Mouse (Mus musculus) forebrain, embryonic 15.5 days (tissue): ENCODE data around the gene Jak3. TPM values are rescaled to one million over a fixed set of nuclear protein-coding genes. Genes with fewer than 3 reads are reported as not detected.

ENCODE experiments used
- ATAC-seq: fragments of 200-750 bp; cut with Nextera tagmentation; replicated peaks from 2 replicates; pipeline ENCODE4 v1.8.0; 2017; ENCODE audit warnings: mild to moderate bottlenecking, moderate TSS enrichment, moderate library complexity
- H3K27ac ChIP-seq: fragments of 300-500 bp; sonication (generic); replicated peaks from 2 replicates; pipeline ENCODE4 v1.5.1; 2015; ENCODE audit warnings: mild to moderate bottlenecking, inconsistent platforms
- H3K27me3 ChIP-seq: fragments of 300-500 bp; sonication (generic); 2 replicates; pipeline ENCODE4 v1.6.1; 2015; ENCODE audit warnings: inconsistent platforms
- H3K36me3 ChIP-seq: fragments of 300-500 bp; sonication (generic); 2 replicates; pipeline ENCODE4 v1.6.1; 2015; ENCODE audit warnings: mild to moderate bottlenecking, inconsistent platforms
- H3K4me1 ChIP-seq: fragments of 300-500 bp; sonication (generic); 2 replicates; pipeline ENCODE4 v1.6.1; 2015; ENCODE audit warnings: inconsistent platforms
- H3K4me2 ChIP-seq: fragments of 300-500 bp; sonication (generic); replicated peaks from 2 replicates; pipeline ENCODE4 v1.6.1; 2015; ENCODE audit warnings: mild to moderate bottlenecking, inconsistent platforms
- H3K4me3 ChIP-seq: fragments of 300-500 bp; sonication (generic); 2 replicates; pipeline ENCODE4 v1.5.1; 2015; ENCODE audit warnings: mild to moderate bottlenecking, inconsistent platforms
- H3K9ac ChIP-seq: fragments of 300-500 bp; sonication (generic); replicated peaks from 2 replicates; pipeline ENCODE4 v1.6.1; 2015; ENCODE audit warnings: mild to moderate bottlenecking, inconsistent platforms
- H3K9me3 ChIP-seq: fragments of 300-500 bp; sonication (generic); 2 replicates; pipeline ENCODE4 v1.6.1; 2016; ENCODE audit warnings: inconsistent platforms
- WGBS: fragments of 180-500 bp; shearing (Covaris S2); methylation state at CpG from one replicate; pipeline ENCODE4 v1.1.7; 2015; ENCODE audit warnings: mixed read lengths; 5-methylcytosine and 5-hydroxymethylcytosine counted together
- polyA plus RNA-seq: library from polyadenylated mRNA; unstranded; fragments of >200 nt; fragmentation: Nextera tagmentation; extraction: Ambion mirVana; gene quantifications from 2 replicates; pipeline ENCODE4 v1.2.1, GENCODE M21; 2015

The Jak3 gene
- polyA plus RNA-seq, result 2.9 and 3.3 TPM in 2 replicates

GRCm38 (mm10) chr8:71676020-71676741 lies at the start of gene Jak3:
Jak3 (plus strand) TSS chr8:71676296.
- no peaks in the 10 kb centered on the region for H3K9me3 ChIP-seq
- WGBS, result 2% methylated on average over 40 of the region's 40 CpGs
- H3K36me3 ChIP-seq, result no peaks in the 10 kb centered on the region
- ATAC-seq, result peak; percentile 55
- H3K27ac ChIP-seq, result peak within 1 kb of the TSS; percentile 58
- peak within 1 kb of the TSS; percentile 71 for H3K9ac ChIP-seq
- H3K4me3 ChIP-seq, result peak within 1 kb of the TSS; percentile 59
- H3K27me3 ChIP-seq, result peaks cover 49% of the 10 kb centered on the region
- H3K4me1 ChIP-seq, result peaks cover 38% of the 10 kb centered on the region
- peak within 1 kb of the TSS; percentile 76 for H3K4me2 ChIP-seq

DNA sequence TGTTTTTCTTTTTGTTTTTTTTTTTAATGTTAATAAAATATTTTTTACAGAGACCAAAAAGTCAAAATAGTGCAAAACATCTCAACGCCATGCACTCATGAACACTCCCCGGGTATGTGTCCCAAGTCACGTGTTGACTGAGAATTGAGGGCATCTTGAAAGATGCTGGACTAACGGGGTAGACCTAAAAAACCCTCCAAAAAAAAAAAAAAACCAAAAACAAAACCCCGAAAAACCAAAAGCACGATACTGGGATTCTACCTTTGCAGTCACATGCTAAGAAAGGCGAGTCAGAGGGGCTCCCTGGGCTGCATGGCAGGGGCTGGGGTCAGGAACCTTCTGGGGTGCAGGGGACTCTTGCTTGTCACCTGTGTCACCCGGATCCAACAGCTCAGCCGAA lies 49.3 kb upstream of the Jak3 start:
- Histone ChIP-seq H3K4me3 (no peak overlapping the region), H3K9me3 (no peaks in the 10 kb centered on the region), H3K27me3 (peaks cover 15% of the 10 kb centered on the region), H3K4me1 (peaks cover 21% of the 10 kb centered on the region), H3K36me3 (peaks cover 34% of the 10 kb centered on the region), H3K4me2 (no peak overlapping the region), H3K9ac (no peak overlapping the region), H3K27ac (no peak overlapping the region)
- ATAC-seq, result no peak
- 83% methylated on average over 9 of the region's 9 CpGs for WGBS

DNA sequence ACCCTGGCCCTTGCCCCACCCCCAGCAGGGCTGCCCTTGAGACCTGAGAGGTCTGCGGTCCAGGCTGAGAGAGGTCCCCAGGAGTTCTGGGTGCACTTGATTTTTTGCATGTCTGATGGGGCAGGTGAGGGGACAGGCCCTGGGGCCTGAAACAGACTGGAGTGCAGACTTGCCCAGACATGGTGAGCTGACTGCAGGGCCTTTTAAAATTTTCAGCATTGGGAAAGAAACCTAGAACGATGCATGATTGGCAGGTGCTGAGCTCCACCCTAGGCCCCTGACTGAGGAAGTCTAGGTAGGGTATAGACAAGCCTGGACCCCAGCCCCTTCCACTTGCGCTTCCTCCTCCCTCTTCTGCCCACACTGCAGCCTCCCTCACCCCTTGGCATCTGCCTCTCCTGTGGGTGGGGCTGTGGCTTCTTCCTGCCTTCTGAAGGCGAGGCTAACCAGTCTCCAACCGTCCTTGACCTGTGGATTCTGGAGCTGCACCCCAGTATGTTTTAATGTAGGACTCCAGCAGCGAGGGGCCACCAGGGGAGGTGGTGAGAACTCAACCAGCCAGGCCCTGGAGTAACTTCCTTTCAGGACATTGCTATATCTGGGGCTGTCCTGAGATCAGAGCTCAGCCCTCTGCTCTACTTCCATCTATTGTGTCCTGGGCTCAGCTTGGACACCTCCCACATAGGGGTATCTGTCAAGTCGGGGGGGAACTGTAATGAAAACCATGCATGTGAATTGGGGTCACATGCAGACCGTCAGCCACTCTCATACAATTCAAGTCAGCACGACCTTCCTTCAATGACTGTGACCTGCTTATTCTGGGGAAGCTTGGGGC lies 48.6 kb upstream of the Jak3 start:
- 55% methylated on average over 9 of the region's 9 CpGs for WGBS
- H3K27ac ChIP-seq, result peak overlapping the region; percentile 27; the same call in 1 of the 2 replicates

GRCm38 (mm10) chr8:71628396-71629095 lies 47.5 kb upstream of the Jak3 start:
- WGBS, result 7% methylated on average over 16 of the region's 16 CpGs
- Histone ChIP-seq H3K4me1 (peaks cover 21% of the 10 kb centered on the region), H3K36me3 (peaks cover 25% of the 10 kb centered on the region), H3K27ac (peak overlapping the region; percentile 72), H3K4me2 (peak overlapping the region; percentile 90), H3K4me3 (peak overlapping the region; percentile 50), H3K27me3 (peaks cover 17% of the 10 kb centered on the region), H3K9me3 (no peaks in the 10 kb centered on the region), H3K9ac (peak overlapping the region; percentile 61)
- no peak for ATAC-seq

More for the DNA sequence above, 48.6 kb upstream of the Jak3 start:
- peaks cover 17% of the 10 kb centered on the region for H3K27me3 ChIP-seq
- H3K4me2 ChIP-seq, result no peak overlapping the region
- H3K9ac ChIP-seq, result no peak overlapping the region
- peaks cover 28% of the 10 kb centered on the region for H3K36me3 ChIP-seq
- no peaks in the 10 kb centered on the region for H3K9me3 ChIP-seq
- no peak for ATAC-seq
- H3K4me3 ChIP-seq, result no peak overlapping the region
- peaks cover 21% of the 10 kb centered on the region for H3K4me1 ChIP-seq

- peak; percentile 84 for ATAC-seq
- Histone ChIP-seq H3K4me3 (peak overlapping the region; percentile 50), H3K27ac (peak overlapping the region; percentile 72), H3K9me3 (no peaks in the 10 kb centered on the region), H3K36me3 (peaks cover 19% of the 10 kb centered on the region), H3K27me3 (peaks cover 17% of the 10 kb centered on the region), H3K4me1 (peaks cover 21% of the 10 kb centered on the region), H3K4me2 (peak overlapping the region; percentile 90), H3K9ac (peak overlapping the region; percentile 61)
- WGBS, result under 1% methylated on average over 55 of the region's 55 CpGs
Measured at GRCm38 (mm10) chr8:71629096-71629697, 46.9 kb upstream of the Jak3 start.

- 3% methylated on average over 25 of the region's 25 CpGs for WGBS
- Histone ChIP-seq H3K27ac (peak overlapping the region; percentile 72; the same call in 1 of the 2 replicates), H3K4me1 (peaks cover 27% of the 10 kb centered on the region), H3K4me2 (peak overlapping the region; percentile 90), H3K4me3 (peak overlapping the region; percentile 50), H3K27me3 (peaks cover 17% of the 10 kb centered on the region), H3K36me3 (peaks cover 14% of the 10 kb centered on the region), H3K9ac (peak overlapping the region; percentile 61), H3K9me3 (no peaks in the 10 kb centered on the region)
- peak; percentile 34 for ATAC-seq
Measured at GRCm38 (mm10) chr8:71629781-71630212, 46.3 kb upstream of the Jak3 start.

- no peak overlapping the region for H3K4me2 ChIP-seq
- H3K36me3 ChIP-seq, result peaks cover 14% of the 10 kb centered on the region
- H3K4me1 ChIP-seq, result peaks cover 28% of the 10 kb centered on the region
- no peaks in the 10 kb centered on the region for H3K9me3 ChIP-seq
- no peak overlapping the region for H3K9ac ChIP-seq
- H3K4me3 ChIP-seq, result no peak overlapping the region
- H3K27ac ChIP-seq, result no peak overlapping the region
- peaks cover 17% of the 10 kb centered on the region for H3K27me3 ChIP-seq
- no peak for ATAC-seq
- WGBS, result 86% methylated on average over 6 of the region's 6 CpGs
Measured at GRCm38 (mm10) chr8:71630761-71631160, 45.3 kb upstream of the Jak3 start.

- H3K9me3 ChIP-seq, result no peaks in the 10 kb centered on the region
- H3K4me1 ChIP-seq, result peaks cover 28% of the 10 kb centered on the region
- H3K4me3 ChIP-seq, result no peak overlapping the region
- no peak overlapping the region for H3K9ac ChIP-seq
- H3K27me3 ChIP-seq, result peaks cover 17% of the 10 kb centered on the region
- no peak for ATAC-seq
- H3K36me3 ChIP-seq, result peaks cover 8% of the 10 kb centered on the region
- 71% methylated on average over 2 of the region's 2 CpGs for WGBS
- no peak overlapping the region for H3K4me2 ChIP-seq
- H3K27ac ChIP-seq, result no peak overlapping the region
Measured at GRCm38 (mm10) chr8:71631897-71632296, 44.2 kb upstream of the Jak3 start.

DNA sequence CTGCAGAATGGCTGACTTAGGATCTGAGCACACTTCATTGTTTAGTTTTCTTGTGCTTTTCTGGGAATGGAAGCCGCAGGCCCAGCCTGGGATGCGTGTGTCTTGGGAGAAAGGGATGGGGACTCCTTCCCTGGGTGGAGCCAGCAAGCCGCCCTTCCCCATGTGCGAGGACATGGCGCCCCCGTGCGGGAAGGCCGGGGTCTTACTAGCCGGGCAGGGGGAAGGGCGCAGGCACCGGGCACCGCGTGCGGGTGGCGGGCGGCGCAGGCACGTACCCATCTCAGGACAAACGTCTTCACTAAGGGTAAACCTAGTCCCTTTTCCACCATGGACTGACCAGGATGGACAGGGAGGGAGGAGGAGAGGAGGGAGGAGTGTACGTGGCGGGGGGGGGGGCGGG lies 42.9 kb upstream of the Jak3 start:
- no peak overlapping the region for H3K27ac ChIP-seq
- no peak overlapping the region for H3K9ac ChIP-seq
- H3K4me3 ChIP-seq, result no peak overlapping the region
- H3K4me2 ChIP-seq, result no peak overlapping the region
- peaks cover 27% of the 10 kb centered on the region for H3K4me1 ChIP-seq
- ATAC-seq, result no peak
- H3K36me3 ChIP-seq, result peaks cover 8% of the 10 kb centered on the region
- 9% methylated on average over 19 of the region's 22 CpGs for WGBS
- peaks cover 17% of the 10 kb centered on the region for H3K27me3 ChIP-seq
- H3K9me3 ChIP-seq, result no peaks in the 10 kb centered on the region

GRCm38 (mm10) chr8:71633981-71634667 lies 42.0 kb upstream of the Jak3 start:
- H3K4me1 ChIP-seq, result peaks cover 17% of the 10 kb centered on the region
- 2% methylated on average over 26 of the region's 26 CpGs for WGBS
- peak overlapping the region; percentile 29 for H3K4me2 ChIP-seq
- H3K9ac ChIP-seq, result 0 out of 2 replicates have a peak overlapping the region, but pooled peaks have one; percentile 3
- H3K4me3 ChIP-seq, result peak overlapping the region; percentile 6; the same call in 1 of the 2 replicates
- H3K27ac ChIP-seq, result no peak overlapping the region
- H3K36me3 ChIP-seq, result peaks cover 8% of the 10 kb centered on the region
- peaks cover 17% of the 10 kb centered on the region for H3K27me3 ChIP-seq
- ATAC-seq, result peak; percentile 33; the same call in 1 of the 2 replicates
- no peaks in the 10 kb centered on the region for H3K9me3 ChIP-seq
